Mouse (Mus musculus) heart, adult 2 months (tissue): ENCODE measurements at regions not wholly inside any gene's neighbourhood (a gene's known extent, or its start where the extent isn't known, plus 50 kb on each side); places are given as distances from the start of the nearest gene placed in this dataset.

Experiments
- CTCF ChIP-seq: fragments of 200-600 bp; IDR thresholded peaks from 2 replicates; pipeline ENCODE4 v1.8.1; 2022; ENCODE audit warnings: antibody characterized with exemption, mild to moderate bottlenecking, moderate library complexity
- EP300 ChIP-seq: fragments of 200-500 bp; IDR thresholded peaks from 2 replicates; pipeline ENCODE4 v1.6.1; 2011; ENCODE audit warnings: low read depth, low read length, control low read depth; ENCODE audit not compliant: insufficient read depth
- POLR2A ChIP-seq: fragments of 200-500 bp; IDR thresholded peaks from 2 replicates; pipeline ENCODE4 v1.6.1; 2011; ENCODE audit warnings: mild to moderate bottlenecking, low read depth, low read length, control low read depth; ENCODE audit not compliant: insufficient read depth

- TF ChIP-seq POLR2A, result no peak
- TF ChIP-seq CTCF, result no peak
- no peak for TF ChIP-seq EP300
These were observed 59.9 kb upstream of the Serbp1 start for GRCm38 (mm10) chr6:67178101-67178500.
